ENCODE assay signal across 8 mouse cellular contexts in genomic region chr1:90288892-90289731, GRCm38 (mm10).
A peak's percentile ranks its signal among the peaks of the same experiment; 100 is the strongest.
DNase-seq lines count a peak whose midpoint lies in the region; ATAC-seq and TF ChIP-seq lines count a peak whose summit lies in the region.

No protein-coding gene starts in this region.

- peaks cover 5% of the 10 kb centered on the region for H3K4me1 ChIP-seq in lung, embryonic 16.5 days (replicated peaks; ENCODE audit: control insufficient read depth, insufficient read depth, low read length)
- H3K4me1 ChIP-seq in brown adipose tissue, adult 24 weeks (ENCODE audit: control insufficient read depth, insufficient read depth, insufficient read length, low read length), result peaks cover 14% of the 10 kb centered on the region
- H3K4me1 ChIP-seq in hindbrain, embryonic 11.5 days (replicated peaks; ENCODE audit: control insufficient read depth, insufficient read depth, low read length), result peaks cover 10% of the 10 kb centered on the region; the same call in 1 of the 2 replicates
- H3K4me1 ChIP-seq in spleen, adult 2 months (ENCODE audit: control insufficient read depth, insufficient read depth, insufficient read length), result no peaks in the 10 kb centered on the region

- no peak overlapping the region for H3K4me3 ChIP-seq in lung, embryonic 16.5 days (ENCODE audit: low read length)
- no peak overlapping the region for H3K4me3 ChIP-seq in brown adipose tissue, adult 24 weeks (ENCODE audit: insufficient read depth, low read depth, low read length)
- H3K4me3 ChIP-seq in hindbrain, embryonic 11.5 days (ENCODE audit: low read depth, low read length), result no peak overlapping the region
- no peak overlapping the region for H3K4me3 ChIP-seq in spleen, adult 2 months (ENCODE audit: extremely low read depth, insufficient read depth, insufficient read length)

- peak; percentile 14; the same call in 1 of the 2 replicates for ATAC-seq in lung, embryonic 16.5 days (ENCODE audit: low read depth)
- peak; percentile 67 for ATAC-seq in hindbrain, embryonic 11.5 days (ENCODE audit: low FRiP score)

- H3K27me3 ChIP-seq in lung, embryonic 16.5 days (ENCODE audit: control insufficient read depth, insufficient read depth, low read depth, low read length), result peaks cover 57% of the 10 kb centered on the region
- H3K27me3 ChIP-seq in hindbrain, embryonic 11.5 days (ENCODE audit: control insufficient read depth, insufficient read depth, low read length), result no peaks in the 10 kb centered on the region
- H3K27me3 ChIP-seq in spleen, adult 2 months (ENCODE audit: control insufficient read depth, insufficient read depth, low read length), result no peaks in the 10 kb centered on the region

- H3K4me2 ChIP-seq in lung, embryonic 16.5 days (ENCODE audit: low read depth, low read length), result no peak overlapping the region
- no peak overlapping the region for H3K4me2 ChIP-seq in hindbrain, embryonic 11.5 days (replicated peaks; ENCODE audit: low read depth, low read length)

- DNase-seq in lung, postnatal 25 days (ENCODE audit: low spot score), result no peak
- DNase-seq in hindbrain, embryonic 11.5 days (ENCODE audit: low spot score), result no peak
- DNase-seq in spleen, adult 2 months (ENCODE audit: low read depth in 1 of 2, low spot score in 2 of 2), result no peak
- no peak for DNase-seq in right cerebral cortex, adult 18-20 months
- no peak for DNase-seq in urinary bladder, postnatal 10 days (ENCODE audit: low spot score)
- no peak for DNase-seq in layer of hippocampus, adult 18-20 months (ENCODE audit: low spot score in 2 of 2)

- no peak overlapping the region for H3K9ac ChIP-seq in lung, embryonic 16.5 days (ENCODE audit: low read length)
- no peak overlapping the region for H3K9ac ChIP-seq in hindbrain, embryonic 11.5 days (ENCODE audit: low read depth, low read length)

- H3K36me3 ChIP-seq in lung, embryonic 16.5 days (ENCODE audit: control insufficient read depth, insufficient read depth, low read length), result no peaks in the 10 kb centered on the region
- no peaks in the 10 kb centered on the region for H3K36me3 ChIP-seq in hindbrain, embryonic 11.5 days (ENCODE audit: control insufficient read depth, insufficient read depth, low read length)
- H3K36me3 ChIP-seq in spleen, adult 2 months (ENCODE audit: control insufficient read depth, insufficient read depth, low read length), result no peaks in the 10 kb centered on the region

- TF ChIP-seq CTCF in spleen, adult 2 months (IDR thresholded peaks at IDR 0.05; ENCODE audit: extremely low read depth, insufficient read depth, insufficient read length, insufficient replicate concordance), result no peak

- WGBS in lung, embryonic 16.5 days, result 47% methylated on average over 8 of the region's 8 CpGs
- 53% methylated on average over 8 of the region's 8 CpGs for WGBS in hindbrain, embryonic 11.5 days
- WGBS in spleen, adult 2 months, result 53% methylated on average over 8 of the region's 8 CpGs

- H3K27ac ChIP-seq in lung, embryonic 16.5 days (ENCODE audit: low read length), result no peak overlapping the region
- H3K27ac ChIP-seq in brown adipose tissue, adult 24 weeks (replicated peaks; ENCODE audit: low read depth, low read length), result 0 out of 2 replicates have a peak overlapping the region, but pooled peaks have one; percentile 29
- 0 out of 2 replicates have a peak overlapping the region, but pooled peaks have one; percentile 2 for H3K27ac ChIP-seq in hindbrain, embryonic 11.5 days (ENCODE audit: low read depth, low read length)
- peak overlapping the region; percentile 25; the same call in 1 of the 2 replicates for H3K27ac ChIP-seq in spleen, adult 2 months (ENCODE audit: insufficient read depth, low read length)

- no peak for TF ChIP-seq POLR2A in spleen, adult 2 months (IDR thresholded peaks at IDR 0.05; ENCODE audit: low read depth, low read length)

- no peaks in the 10 kb centered on the region for H3K9me3 ChIP-seq in lung, embryonic 16.5 days (ENCODE audit: control insufficient read depth, low read length)
- H3K9me3 ChIP-seq in hindbrain, embryonic 11.5 days (ENCODE audit: control insufficient read depth, low read length), result no peaks in the 10 kb centered on the region
